Mouse (Mus musculus): ENCODE data around the gene Eif3g. TPM values are rescaled to one million over a fixed set of nuclear protein-coding genes. Genes with fewer than 3 reads are reported as not detected.

Gene Eif3g
- 23.3 TPM for polyA plus RNA-seq (2014; fragmentation: Illumina TruSeq; extraction: RNeasy Lipid Tissue Mini Kit (QIAGEN cat#74804))

GRCm38 (mm10) chr9:20898511-20899073 lies at the start of gene Eif3g:
Gene Eif3g (minus strand): TSS chr9:20898623.

GRCm38 (mm10) chr9:20887704-20888385 lies 10.6 kb downstream of the Eif3g start, which contains the start of gene Ppan:
Gene Ppan (plus strand): TSS chr9:20888175.

GRCm38 (mm10) chr9:20879097-20879792 lies 19.2 kb downstream of the Eif3g start, which contains the start of gene Angptl6:
Gene Angptl6 (minus strand): TSS chr9:20879727.

GRCm38 (mm10) chr9:20868448-20869001 lies 29.9 kb downstream of the Eif3g start, which contains the start of gene A230050P20Rik:
Gene A230050P20Rik (plus strand): TSS chr9:20868642.

Other genes with a start within 250 kb of the Eif3g start
- gene Pin1, start 246.5 kb downstream of the Eif3g start, polyA plus RNA-seq (2014; fragmentation: Illumina TruSeq; extraction: RNeasy Lipid Tissue Mini Kit (QIAGEN cat#74804)): 1.1 TPM
- 5.7 TPM for gene Olfm2, start 152.3 kb downstream of the Eif3g start, polyA plus RNA-seq (2014; fragmentation: Illumina TruSeq; extraction: RNeasy Lipid Tissue Mini Kit (QIAGEN cat#74804))
- gene Col5a3, start 83.6 kb downstream of the Eif3g start, polyA plus RNA-seq (2014; fragmentation: Illumina TruSeq; extraction: RNeasy Lipid Tissue Mini Kit (QIAGEN cat#74804)): not detected
- gene Rdh8, start 80.1 kb downstream of the Eif3g start, polyA plus RNA-seq (2014; fragmentation: Illumina TruSeq; extraction: RNeasy Lipid Tissue Mini Kit (QIAGEN cat#74804)): not detected
- 2.5 TPM for gene A230050P20Rik, start 30.0 kb downstream of the Eif3g start, polyA plus RNA-seq (2014; fragmentation: Illumina TruSeq; extraction: RNeasy Lipid Tissue Mini Kit (QIAGEN cat#74804))
- gene Angptl6, start 18.9 kb downstream of the Eif3g start, polyA plus RNA-seq (2014; fragmentation: Illumina TruSeq; extraction: RNeasy Lipid Tissue Mini Kit (QIAGEN cat#74804)): not detected
- gene Ppan, start 10.4 kb downstream of the Eif3g start, polyA plus RNA-seq (2014; fragmentation: Illumina TruSeq; extraction: RNeasy Lipid Tissue Mini Kit (QIAGEN cat#74804)): 0.40 TPM
- 19.1 TPM for gene Dnmt1, start 61.3 kb upstream of the Eif3g start, polyA plus RNA-seq (2014; fragmentation: Illumina TruSeq; extraction: RNeasy Lipid Tissue Mini Kit (QIAGEN cat#74804))
- 1.7 TPM for gene S1pr2, start 78.2 kb upstream of the Eif3g start, polyA plus RNA-seq (2014; fragmentation: Illumina TruSeq; extraction: RNeasy Lipid Tissue Mini Kit (QIAGEN cat#74804))
- 0.63 TPM for gene Mrpl4, start 104.1 kb upstream of the Eif3g start, polyA plus RNA-seq (2014; fragmentation: Illumina TruSeq; extraction: RNeasy Lipid Tissue Mini Kit (QIAGEN cat#74804))
- 4.0 TPM for gene Icam1, start 117.4 kb upstream of the Eif3g start, polyA plus RNA-seq (2014; fragmentation: Illumina TruSeq; extraction: RNeasy Lipid Tissue Mini Kit (QIAGEN cat#74804))
- not detected for gene Icam4, start 130.8 kb upstream of the Eif3g start, polyA plus RNA-seq (2014; fragmentation: Illumina TruSeq; extraction: RNeasy Lipid Tissue Mini Kit (QIAGEN cat#74804))
- gene Icam5, start 133.4 kb upstream of the Eif3g start, polyA plus RNA-seq (2014; fragmentation: Illumina TruSeq; extraction: RNeasy Lipid Tissue Mini Kit (QIAGEN cat#74804)): not detected
- not detected for gene Zglp1, start 168.5 kb upstream of the Eif3g start, polyA plus RNA-seq (2014; fragmentation: Illumina TruSeq; extraction: RNeasy Lipid Tissue Mini Kit (QIAGEN cat#74804))
- not detected for gene Gm49373, start 174.5 kb upstream of the Eif3g start, polyA plus RNA-seq (2014; fragmentation: Illumina TruSeq; extraction: RNeasy Lipid Tissue Mini Kit (QIAGEN cat#74804))
- gene Fdx1l, start 175.0 kb upstream of the Eif3g start, polyA plus RNA-seq (2014; fragmentation: Illumina TruSeq; extraction: RNeasy Lipid Tissue Mini Kit (QIAGEN cat#74804)): not detected
- gene Gm38431, start 193.4 kb upstream of the Eif3g start, polyA plus RNA-seq (2014; fragmentation: Illumina TruSeq; extraction: RNeasy Lipid Tissue Mini Kit (QIAGEN cat#74804)): 0.54 TPM
- 16.4 TPM for gene Raver1, start 193.4 kb upstream of the Eif3g start, polyA plus RNA-seq (2014; fragmentation: Illumina TruSeq; extraction: RNeasy Lipid Tissue Mini Kit (QIAGEN cat#74804))
- gene Tyk2, start 232.6 kb upstream of the Eif3g start, polyA plus RNA-seq (2014; fragmentation: Illumina TruSeq; extraction: RNeasy Lipid Tissue Mini Kit (QIAGEN cat#74804)): 1.4 TPM